In genomic region chr4:119947232-119948162, GRCm38 (mm10) we compare ENCODE assay signal across 9 mouse cellular contexts.
DNase-seq lines count a peak whose midpoint lies in the region; ATAC-seq and TF ChIP-seq lines count a peak whose summit lies in the region.
"Had no signal": no experiment of that assay in that cellular context is flagged by ENCODE, and none has a peak within 500 bp of the region (broad histone marks: within the 10 kb centered on the region; RNA-seq: fewer than 3 reads in every experiment).

No protein-coding gene starts in this region.

- no peak overlapping the region for H3K4me3 ChIP-seq in lung, embryonic 14.5 days (ENCODE audit: low read depth, low read length)
- H3K4me3 ChIP-seq in intestine, postnatal 0 days (ENCODE audit: low read depth, low read length) = no peak overlapping the region

- peak; percentile 38 for DNase-seq in lung, embryonic 14.5 days
- no peak for DNase-seq in lung, postnatal 25 days (ENCODE audit: low spot score)
- DNase-seq in adipocyte (ENCODE audit: low spot score) = peak; percentile 41
- peak; percentile 36 to 41 for DNase-seq in thymus, postnatal 10 days (ENCODE audit: low spot score in 2 of 2)
- DNase-seq in kidney, postnatal 36 days = no peak
- no peak for DNase-seq in urinary bladder, postnatal 10 days (ENCODE audit: low spot score)
- DNase-seq: right cerebral cortex, adult 18-20 months had no signal

- no peaks in the 10 kb centered on the region for H3K27me3 ChIP-seq in lung, embryonic 14.5 days (ENCODE audit: insufficient read depth, low read length)
- no peaks in the 10 kb centered on the region for H3K27me3 ChIP-seq in intestine, postnatal 0 days (replicated peaks; ENCODE audit: control insufficient read depth, insufficient read depth, low read length)

- H3K4me1 ChIP-seq in lung, embryonic 14.5 days (ENCODE audit: insufficient read depth) = 0 out of 2 replicates have a peak, but pooled peaks cover 4% of the 10 kb centered on the region
- no peaks in the 10 kb centered on the region for H3K4me1 ChIP-seq in intestine, postnatal 0 days (replicated peaks; ENCODE audit: control insufficient read depth, insufficient read depth, low read length)

- no peak overlapping the region for H3K9ac ChIP-seq in lung, embryonic 14.5 days
- H3K9ac ChIP-seq in intestine, postnatal 0 days (ENCODE audit: low read depth, low read length) = no peak overlapping the region

- peaks cover 3% of the 10 kb centered on the region; the same call in 1 of the 2 replicates for H3K9me3 ChIP-seq in lung, embryonic 14.5 days (ENCODE audit: low read depth, low read length)
- H3K9me3 ChIP-seq in intestine, postnatal 0 days (ENCODE audit: control insufficient read depth) = 0 out of 2 replicates have a peak, but pooled peaks cover 3% of the 10 kb centered on the region

- no peak overlapping the region for H3K4me2 ChIP-seq in lung, embryonic 14.5 days
- no peak overlapping the region for H3K4me2 ChIP-seq in intestine, postnatal 0 days (replicated peaks; ENCODE audit: low read depth)

- TF ChIP-seq CTCF in lung, embryonic 14.5 days (IDR thresholded peaks at IDR 0.05; ENCODE audit: low read depth) = peak; percentile 37
- TF ChIP-seq CTCF in intestine, postnatal 0 days (IDR thresholded peaks at IDR 0.05; ENCODE audit: low read depth) = peak; percentile 56

- H3K36me3 ChIP-seq in lung, embryonic 14.5 days (ENCODE audit: insufficient read depth) = no peaks in the 10 kb centered on the region
- no peaks in the 10 kb centered on the region for H3K36me3 ChIP-seq in intestine, postnatal 0 days (ENCODE audit: control insufficient read depth, insufficient read depth)

- 45% methylated on average over 12 of the region's 12 CpGs for WGBS in lung, embryonic 14.5 days
- whole genome bisulfite sequencing in intestine, postnatal 0 days = 59% methylated on average over 12 of the region's 12 CpGs

- peak; percentile 15; the same call in 1 of the 2 replicates for ATAC-seq in lung, embryonic 14.5 days (ENCODE audit: insufficient read depth)
- ATAC-seq in intestine, postnatal 0 days = peak; percentile 78

- no peak overlapping the region for H3K27ac ChIP-seq in lung, embryonic 14.5 days (ENCODE audit: low read depth)
- no peak overlapping the region for H3K27ac ChIP-seq in intestine, postnatal 0 days (ENCODE audit: low read depth, low read length)
- H3K27ac ChIP-seq: macrophage had no signal

Comparison
In these comparisons a context has a peak if more than half of its experiments do, and no peak if none do; other contexts are left out.
1. DNase-seq: peak in lung, embryonic 14.5 days (single experiment), adipocyte (single experiment) and thymus, postnatal 10 days (2 of 2); none in lung, postnatal 25 days (single experiment), kidney, postnatal 36 days (0 of 2) and urinary bladder, postnatal 10 days (single experiment).